Mouse (Mus musculus): ENCODE measurements around the gene Kmo. TPM values are rescaled to one million over a fixed set of nuclear protein-coding genes. Genes with fewer than 3 reads are reported as not detected.

Gene Kmo
- 0.26 and 0.29 TPM in 2 replicates for polyA plus RNA-seq (2012; rRNA removed)

GRCm38 (mm10) chr1:175619814-175620431 lies at the start of gene Kmo:
TSS of gene Kmo (plus strand) at chr1:175620381.

GRCm38 (mm10) chr1:175625257-175625879 lies 5.2 kb downstream of the Kmo start, which contains the start of gene Fh1:
TSS of gene Fh1 (minus strand) at chr1:175625635.

GRCm38 (mm10) chr1:175692246-175692996 lies 72.2 kb downstream of the Kmo start, which contains the start of the genes Opn3 and Chml:
TSS of gene Opn3 (minus strand) at chr1:175692776.
TSS of gene Chml (minus strand) at chr1:175692901.

GRCm38 (mm10) chr1:175698293-175698692 lies 78.1 kb downstream of the Kmo start, which contains the start of gene Wdr64:
TSS of gene Wdr64 (plus strand) at chr1:175698593.

Other genes with a start within 250 kb of the Kmo start
- gene Rgs7, start 127.9 kb upstream of the Kmo start, polyA plus RNA-seq (2012; rRNA removed) = 0.73 and 0.93 TPM in 2 replicates
- gene Fh1, start 5.3 kb downstream of the Kmo start, polyA plus RNA-seq (2012; rRNA removed) = 20.4 and 25.9 TPM in 2 replicates
- 9.1 and 10.4 TPM in 2 replicates for gene Opn3, start 72.4 kb downstream of the Kmo start, polyA plus RNA-seq (2012; rRNA removed)
- 37.1 and 79.9 TPM in 2 replicates for gene Chml, start 72.5 kb downstream of the Kmo start, polyA plus RNA-seq (2012; rRNA removed)
- gene Wdr64, start 78.2 kb downstream of the Kmo start, polyA plus RNA-seq (2012; rRNA removed) = not detected in 2 replicates

Measured in ovary, adult 2 months (tissue).